Mouse (Mus musculus): ENCODE measurements around the gene Eva1c.

DNA sequence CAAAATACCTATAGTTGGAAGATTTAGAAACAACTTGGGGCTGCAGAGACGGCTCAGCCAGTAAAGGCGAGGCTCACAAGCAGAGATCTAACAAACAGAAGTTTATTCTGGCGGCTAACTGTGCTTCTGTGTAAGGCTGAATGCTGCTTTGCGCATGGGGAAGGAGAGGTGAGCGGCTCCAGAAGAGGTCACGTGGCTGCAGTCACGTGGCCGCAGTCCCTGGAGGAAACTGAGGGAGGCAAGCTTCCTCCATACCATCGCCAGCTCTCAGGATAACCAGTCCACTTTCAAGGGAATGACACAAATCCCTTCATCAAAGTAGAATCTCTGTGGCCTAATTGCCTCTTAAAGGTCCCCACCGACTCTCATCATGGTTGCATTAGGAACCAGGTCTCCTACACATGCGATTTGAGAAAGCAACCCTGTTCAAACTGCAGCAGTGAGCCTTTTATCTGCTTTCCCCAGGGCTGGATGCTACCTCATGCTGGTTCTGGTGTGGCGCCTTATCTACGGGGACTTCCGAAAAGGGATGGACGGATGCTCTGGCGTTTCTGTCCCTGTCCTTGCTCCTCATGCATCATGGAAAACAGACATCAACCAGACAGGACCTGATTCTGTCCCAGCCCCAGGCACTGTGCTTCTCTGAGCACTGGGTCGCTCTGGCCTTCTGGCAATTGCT is 84.5 kb downstream of the Eva1c start:
- TF ChIP-seq CTCF (IDR thresholded peaks at IDR 0.05; ENCODE audit: low read depth, low read length) = no peak
- TF ChIP-seq TAL1 (conservative IDR thresholded peaks at IDR 0.05; ENCODE audit: low read depth, low read length) = no peak
- no peak for TF ChIP-seq GATA2 (IDR thresholded peaks at IDR 0.05; ENCODE audit: borderline replicate concordance, low read depth, low read length)
